Mouse (Mus musculus): ENCODE data around the gene Lmln.
"Not testable (repeated sequence)": the region's sequence is repeated elsewhere in the genome, so short reads cannot be mapped to it uniquely, and the experiment has no call there.

The Lmln gene

DNA sequence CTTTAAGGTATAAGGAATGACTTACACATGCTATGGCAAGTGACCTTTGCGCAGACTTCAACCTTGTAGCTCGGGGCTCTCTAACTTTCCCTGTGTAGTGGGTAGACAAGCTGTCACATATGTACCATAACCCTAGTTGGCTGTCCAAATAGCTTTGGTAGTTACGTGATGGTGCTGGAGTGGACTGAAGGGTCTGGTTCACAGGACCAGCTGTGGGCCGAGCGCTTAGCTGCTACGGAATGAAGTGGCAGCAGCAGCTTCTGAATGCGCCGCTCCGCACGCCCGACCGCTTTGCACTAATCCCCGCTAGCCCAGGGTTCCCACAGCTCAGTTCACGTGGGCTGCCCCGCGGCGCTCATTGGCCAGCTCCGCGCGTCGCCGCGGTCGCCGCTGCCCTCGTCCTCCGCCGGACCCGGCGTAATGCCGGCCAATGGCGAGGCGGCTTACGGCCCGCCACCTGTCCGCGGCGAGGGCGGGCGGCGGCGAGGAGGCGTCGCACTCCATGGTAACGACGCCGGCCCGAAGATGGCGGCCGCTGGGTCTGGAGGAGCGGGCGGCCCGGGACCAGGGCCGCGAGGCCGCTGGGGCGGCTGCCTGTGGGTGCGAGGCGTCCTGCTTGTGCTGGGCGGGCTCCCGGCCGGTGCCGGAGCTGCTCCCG lies at the start of gene Lmln:
Lmln (plus strand) TSS at position 498 of the 658 bp plus-strand sequence.
- DNase-seq (ENCODE audit: low spot score), result peak; percentile 89

DNA sequence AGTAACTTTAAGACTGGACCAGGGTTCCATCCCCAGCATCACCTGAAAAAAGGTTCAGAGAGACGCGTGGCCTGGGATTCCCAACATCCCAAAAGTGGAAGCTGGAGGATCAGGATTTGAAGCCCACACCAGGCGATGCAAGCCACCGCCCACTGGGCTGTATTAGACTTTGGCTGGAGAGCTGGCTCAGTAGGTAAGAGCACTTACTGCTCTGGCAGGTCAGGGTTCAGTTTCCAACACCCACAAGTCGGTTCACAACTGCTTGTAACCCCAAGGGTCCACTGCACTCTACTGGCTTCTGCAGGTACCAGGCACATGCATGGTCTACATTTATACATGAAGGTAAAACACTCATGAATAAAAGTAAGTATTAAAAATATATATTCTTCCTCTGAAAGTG lies 48.5 kb upstream of the Lmln start:
- no peak for DNase-seq (ENCODE audit: low spot score)

DNA sequence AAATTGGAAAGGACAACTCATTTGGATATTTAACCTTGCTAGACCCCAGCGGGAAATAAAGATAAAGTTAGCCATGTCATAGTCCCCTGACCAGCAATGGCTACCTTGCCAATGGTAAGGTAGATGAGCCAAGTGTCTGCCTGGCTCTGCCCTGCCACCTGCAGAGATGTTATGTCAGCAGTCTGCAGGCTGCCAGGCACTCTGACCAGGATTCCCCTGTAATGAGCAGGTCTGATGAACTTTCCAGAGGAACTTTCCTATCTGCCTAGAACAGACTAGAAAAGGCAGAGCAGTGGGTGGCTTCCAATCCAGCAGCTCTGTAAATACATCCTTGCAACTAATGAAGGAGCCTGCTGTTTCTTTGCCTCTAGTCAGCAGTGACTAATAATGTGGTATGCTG lies 47.4 kb upstream of the Lmln start:
- DNase-seq (ENCODE audit: low spot score), result no peak

GRCm38 (mm10) chr16:33015396-33015907 lies 46.9 kb upstream of the Lmln start:
- DNase-seq (ENCODE audit: low spot score), result no peak

DNA sequence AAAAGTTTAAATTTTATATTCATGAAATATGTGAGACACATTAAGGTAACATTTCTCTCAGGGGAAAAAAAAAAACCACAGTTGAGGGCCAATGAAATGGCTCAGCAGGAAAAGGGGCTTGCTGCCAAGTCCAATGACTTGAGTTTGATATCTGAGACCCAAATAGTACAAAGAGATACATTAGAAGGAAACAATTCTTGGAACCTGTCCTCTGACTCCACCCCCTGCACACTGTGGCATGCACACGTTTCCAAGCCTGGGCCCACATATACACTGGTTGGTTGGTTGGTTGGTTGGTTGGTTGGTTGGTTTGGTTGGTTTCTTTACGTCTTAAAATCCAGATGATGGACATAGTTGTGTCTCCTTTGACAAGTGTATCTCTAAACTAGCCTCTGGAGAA lies 46.3 kb upstream of the Lmln start:
- no peak for DNase-seq (ENCODE audit: low spot score)

DNA sequence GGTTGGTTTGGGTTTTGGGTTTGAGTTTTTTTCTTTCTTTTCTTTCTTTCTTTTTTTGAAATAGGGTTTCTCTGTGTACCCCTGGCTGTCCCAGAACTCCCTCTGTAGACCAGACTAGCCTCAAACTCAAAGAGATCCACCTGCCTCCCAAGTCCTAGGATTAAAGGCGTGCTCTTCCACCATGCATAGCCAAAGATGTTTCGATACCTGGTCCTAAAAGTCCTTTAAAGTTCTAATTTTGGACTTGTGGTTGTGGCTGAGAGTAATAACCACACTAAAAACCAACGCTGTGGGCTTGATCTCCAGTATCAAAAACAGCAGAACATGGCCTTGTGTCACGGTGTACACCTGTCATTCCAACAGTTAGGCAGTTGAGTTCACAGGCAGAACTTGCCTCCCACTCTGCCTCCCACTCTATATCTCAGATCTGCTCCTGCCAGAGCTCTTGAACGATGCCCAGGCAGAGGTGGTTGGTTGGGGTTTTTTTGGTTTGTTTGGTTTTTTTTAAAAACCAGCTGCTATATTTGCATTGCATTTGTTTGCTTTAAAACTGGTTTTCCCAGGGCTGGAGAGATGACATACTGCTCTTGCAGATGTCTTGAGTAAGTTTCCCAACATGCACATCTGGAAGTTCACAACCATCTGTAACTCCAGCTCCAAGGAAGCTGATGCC lies 44.5 kb upstream of the Lmln start:
- no peak for DNase-seq (ENCODE audit: low spot score)

GRCm38 (mm10) chr16:33019117-33019770 lies 43.1 kb upstream of the Lmln start:
- no peak for DNase-seq (ENCODE audit: low spot score)

GRCm38 (mm10) chr16:33021381-33021780 lies 40.9 kb upstream of the Lmln start:
- no peak for DNase-seq (ENCODE audit: low spot score)

GRCm38 (mm10) chr16:33023750-33024149 lies 38.6 kb upstream of the Lmln start:
- peak; percentile 90 for DNase-seq (ENCODE audit: low spot score)

DNA sequence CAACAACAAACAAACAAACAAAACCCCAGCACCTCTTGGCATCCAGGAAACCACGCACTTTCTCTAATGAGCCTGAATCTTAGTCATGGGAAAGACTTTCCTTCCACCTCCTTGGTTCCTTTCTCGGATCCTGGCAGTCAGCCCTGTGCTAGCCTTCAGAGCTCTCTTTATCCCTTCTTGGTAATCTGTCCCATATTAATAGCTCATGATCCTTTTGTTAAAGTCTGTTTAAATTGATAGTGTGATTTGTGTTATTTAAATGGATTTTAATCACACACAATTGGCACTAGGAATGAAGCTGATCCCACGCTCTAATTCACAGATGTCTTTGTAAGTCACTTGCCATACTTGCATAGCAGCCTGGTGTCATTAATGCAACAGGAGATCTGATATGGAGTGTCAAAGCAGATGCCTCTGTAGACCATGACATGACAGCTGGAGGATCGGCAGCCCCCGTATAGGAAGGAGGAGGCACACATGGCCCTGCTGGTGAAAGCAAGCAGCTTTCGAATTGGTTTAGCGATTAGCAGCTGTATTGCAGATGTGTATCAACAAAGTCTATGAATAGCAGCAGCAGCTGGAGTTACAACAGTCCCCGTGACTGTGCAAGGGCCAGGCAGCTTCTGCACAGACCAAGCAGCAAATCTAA lies 37.7 kb upstream of the Lmln start:
- peak; percentile 50 for DNase-seq (ENCODE audit: low spot score)

DNA sequence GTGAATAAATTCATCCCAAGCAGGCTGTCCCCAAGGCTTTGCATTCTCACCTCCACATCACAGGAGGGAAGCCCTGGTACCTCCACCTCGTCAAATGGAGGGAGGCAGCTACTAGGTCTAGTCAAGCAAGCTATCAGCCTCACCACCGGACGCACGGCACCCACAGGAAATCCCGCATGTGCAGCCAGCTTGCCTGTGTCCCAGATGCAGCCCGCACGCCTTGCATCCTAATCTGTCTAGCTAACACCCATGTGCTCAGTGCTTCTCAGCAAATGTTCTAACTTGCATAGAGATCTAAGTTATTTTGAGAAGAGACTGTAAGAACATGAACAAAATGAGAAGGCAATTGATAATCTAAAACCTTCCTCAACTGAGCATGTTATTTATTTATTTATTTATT lies 36.0 kb upstream of the Lmln start:
- no peak for DNase-seq (ENCODE audit: low spot score)

DNA sequence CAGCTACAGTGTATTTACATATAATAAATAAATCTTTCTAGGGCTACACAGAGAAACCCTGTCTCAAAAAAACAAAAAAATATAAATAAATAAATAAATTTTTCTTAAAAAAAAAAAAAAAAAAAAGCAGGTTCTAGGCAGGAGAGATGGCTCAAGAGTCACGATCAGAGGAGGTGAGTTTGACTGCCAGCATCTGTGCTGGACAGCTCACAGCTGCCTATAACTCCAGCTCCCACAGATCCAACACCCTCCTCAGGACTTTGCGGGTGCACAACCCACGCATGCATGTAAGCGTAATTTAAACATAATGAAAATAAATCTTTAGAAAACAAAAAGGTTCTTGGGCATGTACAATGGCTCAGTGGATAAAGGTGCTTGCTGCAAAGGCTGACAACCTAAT lies 26.3 kb upstream of the Lmln start:
- DNase-seq (ENCODE audit: low spot score), result no peak

- DNase-seq (ENCODE audit: low spot score), result no peak
These were observed 19.6 kb upstream of the Lmln start for GRCm38 (mm10) chr16:33042682-33043081.

DNA sequence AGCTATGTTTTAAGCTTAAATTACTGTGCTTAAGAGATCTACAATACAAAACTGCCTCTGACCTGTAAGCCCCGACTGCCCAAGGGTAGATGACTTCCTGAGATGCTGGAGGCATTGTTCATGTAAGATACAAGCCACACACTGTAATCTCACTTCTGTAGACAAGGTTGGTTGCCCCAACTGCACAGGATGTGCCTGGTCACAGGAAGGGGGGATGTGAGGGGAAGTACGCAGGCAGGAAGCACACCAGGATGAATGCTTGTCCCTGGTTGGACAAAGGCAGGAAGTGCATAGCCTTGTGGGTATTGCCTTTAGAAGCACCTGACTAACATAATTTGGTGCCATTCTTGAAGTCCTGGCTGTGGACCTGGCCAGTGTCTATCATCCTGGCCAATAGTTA lies 19.1 kb upstream of the Lmln start:
- no peak for DNase-seq (ENCODE audit: low spot score)

- no peak for DNase-seq (ENCODE audit: low spot score)
These were observed 14.3 kb upstream of the Lmln start for GRCm38 (mm10) chr16:33048004-33048403.

DNA sequence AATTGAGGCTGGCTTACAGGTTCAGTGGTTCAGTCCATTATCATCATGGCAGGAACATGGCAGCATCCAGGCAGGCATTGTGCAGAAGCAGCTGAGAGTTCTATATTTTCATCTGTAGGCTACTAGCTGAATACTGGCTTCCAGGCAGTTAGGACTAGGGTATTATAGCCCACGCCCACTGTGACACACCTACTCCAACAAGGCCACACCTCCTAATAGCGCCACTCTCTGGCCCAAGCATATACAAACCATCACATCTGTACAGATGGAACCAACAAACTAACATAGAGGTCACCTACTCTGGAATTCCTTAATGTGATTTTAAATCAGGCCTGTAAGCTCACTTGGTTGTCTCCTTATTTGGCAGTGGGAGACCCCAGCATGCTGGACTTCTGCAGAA lies 13.6 kb upstream of the Lmln start:
- DNase-seq (ENCODE audit: low spot score), result no peak

DNA sequence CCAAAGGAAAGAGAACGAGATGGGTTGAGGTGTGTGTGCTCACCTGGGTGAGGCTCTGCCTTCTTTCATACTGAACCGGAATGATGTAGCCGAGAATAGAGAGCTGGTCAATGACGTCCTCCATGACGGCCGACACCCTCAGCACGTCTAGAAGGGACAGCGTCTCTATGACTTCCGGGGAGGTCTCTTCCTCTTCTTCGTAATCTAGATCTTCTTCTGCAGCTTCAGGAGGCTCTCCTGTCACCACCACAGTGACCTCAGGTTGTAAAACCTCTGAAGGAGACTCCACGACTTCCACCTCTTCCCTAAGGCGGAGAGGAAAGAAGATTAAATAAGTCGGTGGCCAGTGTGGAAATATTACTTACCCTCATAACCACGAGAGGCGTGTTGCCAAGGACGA lies 12.5 kb upstream of the Lmln start:
- no peak for DNase-seq (ENCODE audit: low spot score)

DNA sequence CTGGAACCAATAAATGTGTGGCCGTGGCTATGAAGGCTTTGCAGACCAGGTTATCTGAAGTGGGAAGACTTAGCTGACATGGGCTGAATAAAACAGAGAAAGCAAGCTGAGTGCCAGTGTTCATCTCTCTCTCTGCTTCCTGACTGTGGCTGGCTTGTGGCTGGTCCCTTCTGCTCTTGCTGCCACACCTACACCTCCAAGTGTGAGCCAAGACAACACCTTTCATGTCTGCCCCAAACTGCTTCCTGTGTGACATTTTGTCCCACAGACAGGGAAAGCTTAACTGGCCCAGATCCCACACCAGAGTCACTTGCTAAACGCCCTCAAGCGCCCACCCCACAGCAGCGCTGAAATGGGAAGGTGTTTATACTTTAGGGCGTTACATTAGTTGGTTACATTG lies 9.2 kb upstream of the Lmln start:
- DNase-seq (ENCODE audit: low spot score), result no peak

- not testable (repeated sequence) for DNase-seq (ENCODE audit: low spot score)
These were observed 7.4 kb upstream of the Lmln start for GRCm38 (mm10) chr16:33054927-33055326.

- DNase-seq (ENCODE audit: low spot score), result no peak
These were observed 6.7 kb upstream of the Lmln start for GRCm38 (mm10) chr16:33055655-33056054.

GRCm38 (mm10) chr16:33056095-33056785 lies 6.1 kb upstream of the Lmln start, which contains the start of the genes Iqcg and Rpl35a:
Gene Iqcg (minus strand): TSS chr16:33056218.
Gene Rpl35a (plus strand): TSS chr16:33056453.
- DNase-seq (ENCODE audit: low spot score), result peak; percentile 88

- DNase-seq (ENCODE audit: low spot score), result no peak
These were observed 5.5 kb upstream of the Lmln start for GRCm38 (mm10) chr16:33056786-33057185.

Measured in layer of hippocampus, adult 11-12 months (tissue).